Mouse (Mus musculus) lung, postnatal 25 days (tissue): ENCODE data around the gene Dapl1.
A peak's percentile ranks its signal among the peaks of the same experiment; 100 is the strongest.

Source experiments
- DNase-seq: peaks from one replicate; pipeline ENCODE4 v3.0.0; 2022; ENCODE audit warnings: low spot score

Gene Dapl1

GRCm38 (mm10) chr2:59539796-59540195, 55.3 kb downstream of the Dapl1 start:
- DNase-seq = no peak

GRCm38 (mm10) chr2:59541121-59541887, 56.9 kb downstream of the Dapl1 start:
- DNase-seq = peak; percentile 85

GRCm38 (mm10) chr2:59543543-59544065, 59.2 kb downstream of the Dapl1 start:
- DNase-seq = no peak

GRCm38 (mm10) chr2:59544237-59544909, 59.9 kb downstream of the Dapl1 start:
- DNase-seq = no peak

- no peak for DNase-seq
Observed at GRCm38 (mm10) chr2:59545001-59545400, 60.5 kb downstream of the Dapl1 start.

GRCm38 (mm10) chr2:59547369-59548099, 63.1 kb downstream of the Dapl1 start:
- DNase-seq = no peak

- DNase-seq = no peak
Observed at GRCm38 (mm10) chr2:59552784-59553183, 68.3 kb downstream of the Dapl1 start.

- DNase-seq = no peak
Observed at GRCm38 (mm10) chr2:59554373-59554940, 70.0 kb downstream of the Dapl1 start.
